Mouse (Mus musculus): ENCODE results near the gene Ltbp4. TPM values are rescaled to one million over a fixed set of nuclear protein-coding genes. Genes with fewer than 3 reads are reported as not detected.

The Ltbp4 gene
- total RNA-seq, 2 experiments from 2014 or later = 54.5 to 54.8 TPM

DNA sequence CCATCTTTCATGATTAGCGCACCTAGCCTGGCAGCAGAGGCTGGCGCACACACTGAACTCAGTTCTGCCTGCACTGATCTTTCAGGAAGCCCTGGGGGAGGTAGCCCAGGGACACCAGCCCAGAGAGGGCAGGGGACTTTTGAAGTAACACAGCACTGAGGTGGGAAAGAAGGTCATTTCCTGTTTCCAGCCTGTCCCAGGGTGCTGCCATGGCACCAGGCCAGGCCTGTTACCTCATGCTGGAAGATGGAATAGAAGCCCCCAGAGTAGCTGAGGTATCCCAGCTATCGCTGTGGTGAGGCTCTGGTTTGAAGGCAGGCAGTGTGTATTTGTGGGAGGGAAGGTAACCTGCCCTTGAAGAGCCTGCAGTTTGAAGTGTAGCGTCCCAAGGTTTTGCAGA, 62.6 kb downstream of the Ltbp4 start:
- no peak for DNase-seq (ENCODE audit: low spot score in 2 of 2)
- H3K4me3 ChIP-seq = no peak overlapping the region
- no peak overlapping the region for H3K27ac ChIP-seq
- no peak for TF ChIP-seq CTCF (conservative IDR thresholded peaks at IDR 0.05)

DNA sequence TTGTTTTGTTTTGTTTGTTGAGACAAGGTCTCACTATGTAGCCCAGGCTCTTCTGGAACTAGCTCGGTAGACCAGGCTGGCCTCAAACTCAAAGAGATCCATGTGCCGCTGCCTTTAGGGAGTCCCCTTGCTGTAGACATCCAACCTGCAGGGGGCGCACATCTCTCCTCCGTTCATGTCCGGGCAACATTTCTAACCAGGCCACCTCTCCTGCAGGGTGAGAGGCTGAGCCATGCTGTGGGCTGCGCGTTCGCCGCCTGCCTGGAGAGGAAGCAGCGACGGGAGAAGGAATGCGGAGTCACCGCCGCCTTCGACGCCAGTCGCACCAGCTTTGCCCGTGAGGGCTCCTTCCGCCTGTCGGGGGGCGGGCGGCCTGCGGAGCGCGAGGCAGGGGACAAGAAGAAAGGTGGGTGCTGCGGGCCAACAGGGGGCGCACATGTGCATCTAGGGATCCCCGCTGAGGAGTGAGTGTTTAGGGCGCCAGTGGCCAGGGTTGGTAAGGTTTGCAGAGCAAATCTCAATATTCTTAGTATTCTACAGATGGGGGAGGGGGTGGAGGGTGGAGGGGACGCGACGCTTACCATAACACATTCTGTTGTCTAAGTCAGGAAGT, 63.6 kb downstream of the Ltbp4 start:
- no peak overlapping the region for H3K4me3 ChIP-seq
- no peak for DNase-seq (ENCODE audit: low spot score in 2 of 2)
- 0 out of 2 replicates have a peak overlapping the region, but pooled peaks have one; percentile 32 for H3K27ac ChIP-seq
- TF ChIP-seq CTCF (conservative IDR thresholded peaks at IDR 0.05) = peak; percentile 58

DNA sequence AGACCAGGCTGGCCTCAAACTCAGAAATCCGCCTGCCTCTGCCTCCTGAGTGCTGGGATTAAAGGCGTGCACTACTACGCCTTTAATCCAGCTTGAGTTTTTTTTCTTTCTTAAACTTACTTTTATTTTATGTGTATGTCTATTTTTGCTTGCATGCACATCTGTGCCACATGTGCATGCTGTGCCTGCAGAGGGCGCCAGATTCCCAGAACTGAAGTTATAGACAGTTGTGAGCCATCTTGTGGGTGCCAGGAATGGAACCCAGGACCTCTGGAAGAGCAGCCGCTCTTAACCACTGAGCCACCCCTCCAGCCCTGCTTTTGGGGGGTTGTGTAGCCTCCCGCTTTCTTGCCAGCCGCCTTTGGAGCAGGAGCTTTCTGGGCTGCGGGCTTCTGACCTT, 66.1 kb downstream of the Ltbp4 start:
- no peak for DNase-seq (ENCODE audit: low spot score in 2 of 2)
- no peak overlapping the region for H3K27ac ChIP-seq
- TF ChIP-seq CTCF (conservative IDR thresholded peaks at IDR 0.05) = peak; percentile 42
- H3K4me3 ChIP-seq = no peak overlapping the region

DNA sequence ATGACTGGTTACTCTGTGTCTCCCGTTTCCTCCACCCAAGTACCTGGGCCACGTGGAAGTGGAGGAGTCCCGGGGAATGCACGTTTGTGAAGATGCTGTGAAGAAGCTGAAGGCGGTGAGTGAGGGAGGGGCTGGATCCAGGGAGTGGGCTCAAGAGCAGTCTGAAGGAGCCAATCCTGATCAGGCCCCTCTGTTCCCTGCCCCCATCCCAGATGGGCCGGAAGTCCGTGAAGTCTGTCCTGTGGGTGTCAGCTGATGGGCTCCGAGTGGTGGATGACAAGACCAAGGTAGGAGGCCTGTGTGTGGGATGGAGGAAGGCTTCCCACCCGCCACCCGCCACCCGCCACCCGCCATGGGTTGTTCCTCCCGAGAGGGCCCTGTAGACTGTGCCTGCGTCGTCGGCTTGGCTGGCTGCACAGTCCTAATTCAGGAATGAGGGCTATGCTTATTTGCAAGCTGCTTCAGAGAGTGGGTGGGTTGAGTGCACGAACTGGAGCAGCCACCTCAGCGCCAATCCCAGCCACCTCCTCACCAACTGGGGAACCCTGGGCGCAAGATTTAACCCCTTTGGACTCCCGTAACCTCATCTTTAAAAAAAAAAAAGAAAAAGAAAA, 70.9 kb downstream of the Ltbp4 start:
- peak; percentile 83 to 92 for DNase-seq (ENCODE audit: low spot score in 2 of 2)
- peak overlapping the region; percentile 83 for H3K27ac ChIP-seq
- no peak overlapping the region for H3K4me3 ChIP-seq
- no peak for TF ChIP-seq CTCF (conservative IDR thresholded peaks at IDR 0.05)

DNA sequence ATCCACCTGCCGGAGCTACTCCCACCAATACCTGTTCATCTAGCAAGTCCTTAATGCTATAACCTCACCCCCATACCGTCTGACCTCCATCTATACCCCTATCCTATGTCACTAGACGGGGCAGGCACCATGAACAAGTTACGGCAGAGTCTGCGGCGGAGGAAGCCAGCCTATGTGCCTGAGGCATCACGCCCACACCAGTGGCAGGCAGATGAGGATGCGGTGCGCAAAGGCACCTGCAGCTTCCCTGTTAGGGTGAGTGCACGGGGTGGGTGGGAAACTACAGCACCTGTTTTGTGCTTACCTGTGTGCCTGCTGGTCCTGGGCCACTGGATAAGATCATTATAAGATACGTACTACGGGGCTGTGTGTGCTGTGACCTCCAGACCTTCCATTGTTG, 72.7 kb downstream of the Ltbp4 start:
- no peak for DNase-seq (ENCODE audit: low spot score in 2 of 2)

DNA sequence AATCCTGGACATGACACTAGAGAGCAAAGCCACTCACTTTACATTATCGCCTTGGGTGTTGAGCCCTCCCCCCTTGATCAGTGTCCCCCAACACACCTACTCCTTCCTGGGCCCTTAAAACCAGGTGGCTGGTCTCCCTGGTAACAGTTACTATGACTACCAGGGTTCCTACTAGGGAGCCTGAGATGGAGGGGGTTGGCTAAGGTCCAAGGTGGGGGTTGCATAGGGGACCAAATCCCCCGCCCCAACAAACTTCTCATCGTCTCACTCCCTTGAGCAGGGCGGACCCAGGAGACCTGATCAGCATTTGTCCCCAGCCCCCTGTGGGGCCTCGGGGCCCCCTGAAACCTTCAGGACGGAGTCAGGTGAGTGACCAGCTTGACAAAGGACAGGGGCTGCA, 75.6 kb downstream of the Ltbp4 start:
- TF ChIP-seq CTCF (conservative IDR thresholded peaks at IDR 0.05) = no peak

More for the DNA sequence above, 72.7 kb downstream of the Ltbp4 start:
- no peak overlapping the region for H3K4me3 ChIP-seq
- no peak for TF ChIP-seq CTCF (conservative IDR thresholded peaks at IDR 0.05)
- H3K27ac ChIP-seq = peak overlapping the region; percentile 6; the same call in 1 of the 2 replicates

DNA sequence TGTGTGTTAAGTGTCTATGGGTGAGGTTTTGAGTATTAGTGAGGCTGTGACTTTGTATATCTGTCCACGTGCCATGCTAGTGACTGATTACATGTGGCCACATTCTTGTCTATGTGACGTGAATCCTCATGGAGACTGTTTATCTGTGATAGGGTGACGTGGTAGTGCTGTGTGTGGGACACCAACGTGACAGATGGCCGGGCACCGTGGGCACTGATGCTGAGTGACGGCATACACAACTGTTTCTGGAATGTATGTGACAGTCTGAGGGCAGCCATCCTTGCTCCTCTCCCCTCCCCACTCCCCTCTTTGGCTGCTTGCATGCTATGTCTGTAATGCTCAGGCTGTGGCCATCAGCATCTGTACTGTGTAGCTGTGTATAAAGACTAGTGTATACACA, 76.6 kb downstream of the Ltbp4 start:
- TF ChIP-seq CTCF (conservative IDR thresholded peaks at IDR 0.05) = no peak
- Histone ChIP-seq H3K4me3 (peak overlapping the region; percentile 89), H3K27ac (peak overlapping the region; percentile 95)
- peak; percentile 43 to 71 for DNase-seq (ENCODE audit: low spot score in 2 of 2)

More for the DNA sequence above, 75.6 kb downstream of the Ltbp4 start:
- H3K27ac ChIP-seq = peak overlapping the region; percentile 95
- no peak overlapping the region; the same call in 1 of the 2 replicates for H3K4me3 ChIP-seq
- peak in 1 of 2 experiments; percentile 38 for DNase-seq (ENCODE audit: low spot score in 2 of 2)

DNA sequence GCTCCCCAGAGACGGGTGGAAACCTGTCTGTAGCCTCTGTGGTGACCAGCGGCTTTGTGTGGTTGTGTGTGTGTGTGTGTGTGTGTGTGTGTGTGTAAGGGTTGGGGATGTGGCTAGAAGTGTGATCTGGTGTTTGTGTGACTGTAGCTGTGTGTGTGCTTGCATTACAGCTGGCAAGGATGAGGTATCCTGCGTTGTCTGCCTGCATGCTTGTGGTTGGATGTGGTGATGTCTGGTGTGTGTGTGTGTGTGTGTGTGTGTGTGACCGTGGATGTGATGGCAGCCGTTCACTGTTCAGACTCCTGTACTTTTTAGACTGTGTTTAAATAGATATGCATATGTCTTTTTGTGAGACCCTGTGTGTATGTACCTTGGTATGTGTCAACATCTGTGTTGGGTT, 77.7 kb downstream of the Ltbp4 start:
- H3K4me3 ChIP-seq = peak overlapping the region; percentile 89
- no peak for TF ChIP-seq CTCF (conservative IDR thresholded peaks at IDR 0.05)
- H3K27ac ChIP-seq = peak overlapping the region; percentile 95
- DNase-seq (ENCODE audit: low spot score in 2 of 2) = no peak

DNA sequence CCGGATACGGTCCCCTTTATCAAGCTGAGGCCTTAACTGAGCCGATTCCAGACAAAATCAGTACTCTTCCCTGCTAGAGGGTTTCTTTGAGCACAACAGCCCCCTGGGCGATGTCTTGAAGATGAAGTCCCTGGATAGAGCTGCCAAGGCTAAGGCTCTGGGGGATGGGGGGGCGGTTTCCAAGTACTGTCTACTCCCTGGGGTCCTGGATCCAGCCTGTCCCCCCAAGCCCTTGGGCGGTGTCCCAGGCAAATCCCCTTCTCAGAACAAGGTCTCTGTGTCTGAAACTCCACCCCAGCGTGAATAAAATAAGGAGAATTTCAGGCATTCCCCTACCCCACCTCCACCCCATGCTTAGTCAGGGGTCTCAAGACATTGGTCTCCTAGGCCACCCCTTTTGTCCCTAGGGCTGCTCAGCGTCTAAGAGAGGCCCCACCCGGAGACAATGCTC, 78.2 kb downstream of the Ltbp4 start:
- no peak for TF ChIP-seq CTCF (conservative IDR thresholded peaks at IDR 0.05)
- peak overlapping the region; percentile 89 for H3K4me3 ChIP-seq
- peak overlapping the region; percentile 95 for H3K27ac ChIP-seq
- peak in 1 of 2 experiments; percentile 36 for DNase-seq (ENCODE audit: low spot score in 2 of 2)

DNA sequence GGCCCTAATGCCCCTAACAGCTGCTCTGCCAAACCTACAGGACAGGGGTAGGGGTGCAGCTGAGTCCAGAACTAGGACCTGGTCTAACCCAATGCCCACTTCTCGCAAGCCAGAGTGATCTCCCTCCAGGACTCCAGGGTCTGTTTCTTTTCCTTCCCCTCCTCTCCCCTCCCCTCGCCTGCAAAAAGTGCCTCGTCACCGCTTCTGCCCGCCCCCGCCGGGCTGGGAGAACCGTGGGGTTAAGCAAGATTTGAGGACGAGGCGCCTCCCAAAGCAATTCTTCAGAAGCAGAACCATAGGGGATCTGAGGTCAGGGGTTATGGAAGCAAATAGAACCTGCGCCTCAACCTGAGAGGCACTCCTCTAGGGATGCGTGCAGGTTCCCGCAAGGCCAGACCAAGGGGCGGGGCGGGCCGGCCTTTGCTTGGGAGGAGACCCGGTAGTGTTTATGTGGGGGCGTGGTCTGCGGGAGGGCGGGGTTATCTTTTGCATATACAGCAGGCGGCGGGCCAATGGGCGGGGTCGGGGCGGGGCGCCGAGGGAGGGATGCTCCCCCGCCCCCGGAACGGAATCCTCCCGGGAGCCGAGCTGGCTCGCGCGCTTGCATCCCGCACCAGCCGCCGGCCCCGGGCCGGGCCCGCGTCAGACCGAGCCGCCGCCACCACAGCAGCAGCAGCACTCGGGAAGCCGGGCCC, 79.1 kb downstream of the Ltbp4 start, which contains the start of gene Numbl:
TSS of gene Numbl (plus strand) at position 229 of the 695 bp plus-strand sequence.
- DNase-seq (ENCODE audit: low spot score in 2 of 2) = peak; percentile 91 to 92
- H3K4me3 ChIP-seq = peak within 1 kb of the TSS; percentile 89
- no peak for TF ChIP-seq CTCF (conservative IDR thresholded peaks at IDR 0.05)

DNA sequence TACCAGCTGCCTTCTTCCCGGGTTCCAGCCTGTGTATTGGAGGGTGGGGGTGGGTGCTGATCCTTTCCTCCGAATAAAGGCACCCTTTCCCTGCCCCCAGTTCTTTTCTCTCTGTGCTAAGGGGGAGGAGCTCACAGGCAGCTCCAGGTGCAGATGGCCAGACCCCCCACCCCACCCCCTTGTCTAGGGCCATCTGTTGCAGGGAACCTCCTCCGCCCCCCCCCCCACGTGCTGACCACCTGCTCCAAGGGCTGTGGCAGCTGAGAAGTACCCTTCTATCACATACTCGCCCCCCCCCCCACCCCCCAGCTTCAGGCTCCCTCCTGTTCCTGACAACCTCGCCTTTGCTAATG, 79.7 kb downstream of the Ltbp4 start:
- DNase-seq (ENCODE audit: low spot score in 2 of 2) = no peak
- Histone ChIP-seq H3K27ac (peak overlapping the region; percentile 95), H3K4me3 (peak overlapping the region; percentile 89)
- TF ChIP-seq CTCF (conservative IDR thresholded peaks at IDR 0.05) = no peak

More for the DNA sequence above, 79.1 kb downstream of the Ltbp4 start, which contains the start of gene Numbl:
- H3K27ac ChIP-seq = peak within 1 kb of the TSS; percentile 95

DNA sequence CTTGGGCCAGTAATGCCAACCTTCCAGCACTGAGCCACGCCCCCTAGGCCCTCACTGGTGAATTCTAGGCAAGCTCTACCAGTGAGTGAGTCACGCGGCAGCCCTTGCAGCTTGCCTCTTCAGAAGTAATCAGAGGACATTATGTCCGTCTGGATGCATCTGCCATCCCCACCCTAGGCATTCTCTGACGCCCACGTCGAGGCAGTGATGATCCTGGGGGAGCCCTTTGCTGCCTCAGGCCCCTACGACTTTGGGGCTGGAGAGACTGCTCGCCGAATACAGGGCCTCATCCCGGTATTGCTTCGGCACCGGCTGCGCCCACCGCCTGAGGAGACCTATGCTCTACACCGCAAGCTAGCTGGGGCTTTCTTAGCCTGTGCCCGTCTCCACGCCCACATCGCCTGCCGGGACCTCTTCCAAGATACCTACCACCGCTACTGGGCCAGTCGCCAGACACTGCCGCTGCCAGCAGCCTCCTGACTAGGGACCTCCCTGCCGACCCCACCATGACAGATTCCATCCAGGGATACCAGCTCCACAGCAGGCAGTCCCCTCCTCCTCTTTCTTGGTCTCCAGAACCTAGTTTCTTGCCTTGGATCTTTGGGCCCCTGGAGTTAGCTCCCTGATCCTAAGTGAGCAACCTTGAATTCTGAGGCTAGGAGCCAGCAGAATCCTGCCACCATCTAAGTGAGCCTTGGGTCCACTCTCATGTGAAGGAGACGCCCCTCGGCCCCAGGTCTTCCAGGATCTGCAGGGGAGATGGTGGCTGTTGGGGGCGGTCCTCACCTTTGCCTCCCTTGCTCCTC, 80.2 kb downstream of the Ltbp4 start:
- Histone ChIP-seq H3K27ac (peak overlapping the region; percentile 95), H3K4me3 (peak overlapping the region; percentile 10; the same call in 1 of the 2 replicates)
- peak; percentile 58 to 75 for DNase-seq (ENCODE audit: low spot score in 2 of 2)
- no peak for TF ChIP-seq CTCF (conservative IDR thresholded peaks at IDR 0.05)
